Mouse (Mus musculus): ENCODE measurements around the gene Col27a1.

GRCm38 (mm10) chr4:63384262-63384661 is 170.5 kb downstream of the Col27a1 start:
- TF ChIP-seq POLR2A (IDR thresholded peaks at IDR 0.05; ENCODE audit: insufficient read length, low read depth), result no peak
- TF ChIP-seq MAX (IDR thresholded peaks at IDR 0.05; ENCODE audit: low read depth), result no peak
- no peak for TF ChIP-seq SRF (IDR thresholded peaks at IDR 0.05; ENCODE audit: control insufficient read depth, insufficient read length, low read depth)
